9 mouse cellular contexts compared by ENCODE assay signal in the genomic region with DNA sequence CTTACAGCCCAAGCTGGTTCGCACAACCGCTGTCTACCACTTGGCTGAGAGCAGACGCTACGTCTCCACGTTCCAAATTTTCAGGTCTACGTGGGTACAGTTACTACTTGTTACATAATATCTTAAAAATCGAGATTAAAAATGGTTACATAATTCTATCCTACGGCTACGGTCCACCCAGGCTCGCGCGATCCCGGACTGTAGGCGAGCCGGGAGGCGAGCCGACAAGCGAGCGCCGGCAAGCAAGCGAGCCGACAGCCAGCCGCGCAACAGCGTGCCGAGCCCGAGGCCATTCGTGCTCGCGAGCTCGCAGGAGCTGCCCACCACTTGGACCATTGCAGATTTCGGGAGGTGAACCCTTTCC. TPM values are rescaled to one million over a fixed set of nuclear protein-coding genes. Genes with fewer than 3 reads are reported as not detected.
DNase-seq lines count a peak whose midpoint lies in the region; ATAC-seq and TF ChIP-seq lines count a peak whose summit lies in the region.
"Had no signal": no experiment of that assay in that cellular context is flagged by ENCODE, and none has a peak within 500 bp of the region (broad histone marks: within the 10 kb centered on the region; RNA-seq: fewer than 3 reads in every experiment).

No protein-coding gene starts in this region.

- peaks cover 5% of the 10 kb centered on the region; the same call in 1 of the 2 replicates for H3K4me1 ChIP-seq in heart, postnatal 0 days (ENCODE audit: control insufficient read depth, insufficient read depth)
- no peaks in the 10 kb centered on the region for H3K4me1 ChIP-seq in embryonic facial prominence, embryonic 10.5 days
- peaks cover 11% of the 10 kb centered on the region; the same call in 1 of the 2 replicates for H3K4me1 ChIP-seq in hindbrain, embryonic 10.5 days (replicated peaks)
- peaks cover 9% of the 10 kb centered on the region for H3K4me1 ChIP-seq in midbrain, embryonic 10.5 days

- TF ChIP-seq EP300 in heart, postnatal 0 days (IDR thresholded peaks at IDR 0.05; ENCODE audit: low read depth): no peak

- H3K27ac ChIP-seq in heart, postnatal 0 days (ENCODE audit: low read depth): no peak overlapping the region
- no peak overlapping the region for H3K27ac ChIP-seq in embryonic facial prominence, embryonic 10.5 days (replicated peaks)
- H3K27ac ChIP-seq in hindbrain, embryonic 10.5 days: no peak overlapping the region
- H3K27ac ChIP-seq in midbrain, embryonic 10.5 days (replicated peaks): no peak overlapping the region

- H3K4me3 ChIP-seq in heart, postnatal 0 days (ENCODE audit: low read depth, low read length): no peak overlapping the region
- peak overlapping the region; percentile 44; the same call in 1 of the 2 replicates for H3K4me3 ChIP-seq in embryonic facial prominence, embryonic 10.5 days
- peak overlapping the region; percentile 44 for H3K4me3 ChIP-seq in hindbrain, embryonic 10.5 days
- peak overlapping the region; percentile 44 for H3K4me3 ChIP-seq in midbrain, embryonic 10.5 days
- H3K4me3 ChIP-seq: erythroblast, embryonic 14.5 days had no signal

- WGBS in heart, postnatal 0 days: 49% methylated on average over 32 of the region's 32 CpGs
- WGBS in embryonic facial prominence, embryonic 10.5 days: 62% methylated on average over 32 of the region's 32 CpGs
- 58% methylated on average over 32 of the region's 32 CpGs for WGBS in hindbrain, embryonic 10.5 days
- WGBS in midbrain, embryonic 10.5 days: 58% methylated on average over 32 of the region's 32 CpGs

- no peak for TF ChIP-seq CTCF in heart, postnatal 0 days (IDR thresholded peaks at IDR 0.05; ENCODE audit: low read depth)

- peaks cover 19% of the 10 kb centered on the region; the same call in 1 of the 2 replicates for H3K36me3 ChIP-seq in heart, postnatal 0 days (replicated peaks; ENCODE audit: control insufficient read depth, insufficient read depth, low read length)
- peaks cover 100% of the 10 kb centered on the region for H3K36me3 ChIP-seq in embryonic facial prominence, embryonic 10.5 days (replicated peaks)
- peaks cover 99% of the 10 kb centered on the region for H3K36me3 ChIP-seq in hindbrain, embryonic 10.5 days
- peaks cover 97% of the 10 kb centered on the region for H3K36me3 ChIP-seq in midbrain, embryonic 10.5 days

- peak overlapping the region; percentile 57; the same call in 1 of the 2 replicates for H3K4me2 ChIP-seq in heart, postnatal 0 days (ENCODE audit: low read depth, low read length)

- DNase-seq in heart, postnatal 0 days (ENCODE audit: low spot score): no peak
- no peak for DNase-seq in heart, postnatal 4 days
- DNase-seq in embryonic facial prominence, embryonic 10.5 days (ENCODE audit: low spot score): no peak
- DNase-seq in hindbrain, embryonic 10.5 days (ENCODE audit: low spot score): no peak
- DNase-seq in midbrain, embryonic 10.5 days (ENCODE audit: low spot score): no peak
- no peak for DNase-seq in adrenal gland, postnatal 14 days
- no peak for DNase-seq in spleen, postnatal 4 days (ENCODE audit: low spot score in 2 of 2)
- DNase-seq in natural killer cell, adult 2 months (ENCODE audit: low spot score in 2 of 2): no peak

- ATAC-seq in heart, postnatal 0 days (ENCODE audit: insufficient read depth, low read depth): peak; percentile 56

- H3K9me3 ChIP-seq in heart, postnatal 0 days (replicated peaks; ENCODE audit: control insufficient read depth, low read length): no peaks in the 10 kb centered on the region
- H3K9me3 ChIP-seq in embryonic facial prominence, embryonic 10.5 days: peaks cover 62% of the 10 kb centered on the region
- H3K9me3 ChIP-seq in hindbrain, embryonic 10.5 days: peaks cover 46% of the 10 kb centered on the region
- H3K9me3 ChIP-seq in midbrain, embryonic 10.5 days (replicated peaks): peaks cover 49% of the 10 kb centered on the region

- H3K27me3 ChIP-seq in heart, postnatal 0 days (ENCODE audit: control insufficient read depth, insufficient read depth, low read length): peaks cover 79% of the 10 kb centered on the region
- peaks cover 100% of the 10 kb centered on the region for H3K27me3 ChIP-seq in embryonic facial prominence, embryonic 10.5 days (replicated peaks; ENCODE audit: low read depth, poor library complexity, severe bottlenecking)
- peaks cover 100% of the 10 kb centered on the region for H3K27me3 ChIP-seq in hindbrain, embryonic 10.5 days (ENCODE audit: insufficient read depth, poor library complexity, severe bottlenecking)
- peaks cover 100% of the 10 kb centered on the region for H3K27me3 ChIP-seq in midbrain, embryonic 10.5 days (ENCODE audit: low read depth, poor library complexity, severe bottlenecking)

- H3K9ac ChIP-seq in heart, postnatal 0 days (replicated peaks; ENCODE audit: low read depth, low read length): no peak overlapping the region

RNA-seq across cellular contexts. Expression of a gene that starts 13.1 kb away (rescaled TPM):
- total RNA-seq in heart, postnatal 0 days (2014; rRNA removed; ENCODE audit: low replicate concordance): 687 and 726 TPM in 2 replicates
- polyA plus RNA-seq in heart, postnatal 0 days (2015; fragmentation: Nextera tagmentation; extraction: Ambion mirVana): 190 and 200 TPM in 2 replicates
- 100 to 1,000 TPM; 356 to 401 TPM for total RNA-seq in heart, postnatal 4 days (2021)
- 637 and 676 TPM in 2 replicates for polyA plus RNA-seq in embryonic facial prominence, embryonic 10.5 days (2016; fragmentation: Nextera tagmentation; extraction: Ambion mirVana)
- 410 and 548 TPM in 2 replicates for polyA plus RNA-seq in hindbrain, embryonic 10.5 days (2016; fragmentation: Nextera tagmentation; extraction: Ambion mirVana)
- polyA plus RNA-seq in midbrain, embryonic 10.5 days (2016; fragmentation: Nextera tagmentation; extraction: Ambion mirVana): 441 and 449 TPM in 2 replicates
- total RNA-seq in adrenal gland, postnatal 14 days (2021): 149 and 158 TPM in 2 replicates
